Mouse (Mus musculus) adrenal gland, postnatal 36 days (tissue): ENCODE data around the gene Zfp62. TPM values are rescaled to one million over a fixed set of nuclear protein-coding genes. Genes with fewer than 3 reads are reported as not detected.

Experiments used
- DNase-seq, 2 experiments: peaks; one replicate each; pipeline ENCODE4 v3.0.0; 2021; ENCODE audit warnings: mixed read lengths in 1 of 2
- total RNA-seq, 2 experiments: library from RNA; stranded (reverse); gene quantifications; 2 replicates each; pipeline ENCODE4 v1.2.3; 2021

Zfp62 gene
- total RNA-seq, 2 experiments from 2014 or later: 29.7 to 33.3 TPM

DNA sequence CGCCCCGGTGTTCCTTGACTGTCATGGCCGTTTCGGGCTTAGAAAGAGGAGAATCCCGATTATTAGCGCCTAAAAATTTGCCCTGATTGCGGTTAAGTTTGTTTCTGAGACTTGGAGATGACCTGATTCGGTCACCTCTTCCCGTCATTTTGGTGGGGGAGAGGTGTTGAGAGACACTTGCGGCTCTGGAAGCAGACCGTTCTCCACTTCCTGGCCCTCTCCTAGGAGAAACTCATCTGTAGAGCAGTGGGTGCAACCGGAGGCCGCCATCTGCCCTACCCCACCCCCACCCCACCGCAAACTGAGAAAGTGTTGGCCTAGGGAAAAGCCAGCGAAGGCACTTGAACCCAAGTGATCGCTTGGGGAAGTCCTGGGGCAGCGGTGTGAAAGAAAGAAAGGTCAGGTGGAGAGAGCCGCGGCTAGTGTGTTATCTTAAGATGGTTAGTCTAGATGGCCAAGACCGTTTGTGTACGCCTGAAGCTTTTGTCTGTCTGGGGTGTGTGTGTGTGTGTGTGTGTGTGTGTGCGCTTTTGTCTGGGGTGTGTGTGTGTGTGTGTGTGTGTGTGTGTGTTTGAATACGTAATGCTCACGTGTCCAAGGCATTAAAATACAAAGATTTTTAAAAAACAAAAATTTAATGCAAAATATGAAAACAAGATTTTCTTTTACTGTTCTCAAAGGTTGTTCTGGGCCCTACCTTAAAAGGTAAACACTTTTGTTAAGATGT is 842 bp downstream of the Zfp62 start:
- peak in 1 of 2 experiments; percentile 49 for DNase-seq

DNA sequence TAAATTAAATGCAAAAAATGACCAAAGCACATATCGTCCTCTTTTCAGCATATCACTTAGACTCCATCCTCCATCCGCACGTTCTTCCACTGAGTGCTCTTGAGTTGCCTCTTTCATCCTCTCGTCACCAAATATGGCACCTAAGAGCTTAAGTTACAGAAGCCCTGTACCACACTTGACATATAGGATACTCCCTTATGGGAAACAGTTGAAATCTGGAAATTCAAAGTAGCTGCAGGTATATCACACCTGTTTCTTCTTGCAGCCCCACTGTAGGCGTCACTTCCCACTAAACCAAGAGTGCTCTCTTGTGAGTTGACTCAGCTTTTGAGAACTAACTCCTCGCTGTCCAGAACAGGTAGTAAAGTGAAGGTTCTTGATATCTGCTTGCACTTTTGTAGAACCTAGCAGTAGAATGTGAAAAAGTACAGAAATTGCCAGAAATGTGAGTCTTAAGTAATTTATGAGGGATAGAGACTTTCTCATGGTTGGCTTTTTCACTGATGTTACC is 2.0 kb downstream of the Zfp62 start:
- no peak for DNase-seq

DNA sequence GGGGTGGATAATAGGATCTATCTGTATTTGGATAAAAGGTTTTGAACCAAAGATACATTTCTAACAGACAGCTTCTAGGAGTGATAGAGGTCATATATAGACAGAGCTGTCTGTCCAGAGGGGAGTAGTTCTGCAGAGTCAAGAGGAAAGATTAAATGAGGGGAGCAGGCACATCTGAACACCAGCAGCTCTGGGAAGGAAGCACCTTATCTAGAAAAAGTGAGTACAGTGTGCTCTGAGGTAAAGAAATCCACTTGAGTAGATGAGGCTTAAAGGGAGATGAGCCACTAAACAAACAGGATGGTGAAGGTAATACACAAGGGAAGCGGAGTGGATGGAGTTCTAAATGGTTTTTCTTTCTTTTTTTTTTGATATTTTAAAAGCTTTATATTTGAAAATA is 4.4 kb downstream of the Zfp62 start:
- no peak for DNase-seq

DNA sequence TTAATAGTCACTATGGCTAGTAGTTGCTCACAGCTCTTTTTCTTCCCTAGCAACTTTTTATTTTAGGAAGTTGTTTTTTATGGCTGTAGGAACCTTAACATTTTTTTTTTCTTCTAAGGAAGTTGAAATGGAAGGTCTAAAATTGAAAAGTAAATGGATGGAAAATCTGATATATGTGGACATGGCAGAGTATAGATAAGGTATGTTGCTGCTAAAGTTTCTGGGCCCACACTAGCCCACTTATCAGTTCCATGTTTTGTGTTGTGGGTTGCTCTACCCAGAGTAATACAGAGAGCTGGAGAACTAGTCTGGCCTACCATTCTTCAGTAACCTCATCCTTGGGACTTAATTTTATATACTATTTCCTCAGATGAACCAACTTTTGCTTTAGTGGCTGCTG is 9.5 kb downstream of the Zfp62 start:
- DNase-seq: no peak

DNA sequence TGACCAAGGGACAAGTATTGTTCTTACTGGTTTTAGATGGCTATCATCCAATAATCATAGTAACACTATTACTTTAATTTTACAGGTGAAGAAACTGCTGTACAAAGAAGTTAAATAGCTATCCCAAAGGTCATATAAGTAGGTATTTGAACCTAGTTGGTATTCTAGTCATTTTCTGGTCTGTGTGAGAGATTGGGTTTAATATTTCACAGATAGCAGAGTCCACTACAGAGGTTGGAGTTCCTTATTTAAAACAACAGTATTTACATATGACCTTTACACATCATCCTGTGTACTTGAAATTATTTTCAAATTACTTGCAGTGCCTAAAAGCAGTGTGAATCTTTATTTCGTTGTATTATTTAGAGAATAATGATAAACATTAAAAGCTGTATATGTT is 10.4 kb downstream of the Zfp62 start:
- DNase-seq: no peak

DNA sequence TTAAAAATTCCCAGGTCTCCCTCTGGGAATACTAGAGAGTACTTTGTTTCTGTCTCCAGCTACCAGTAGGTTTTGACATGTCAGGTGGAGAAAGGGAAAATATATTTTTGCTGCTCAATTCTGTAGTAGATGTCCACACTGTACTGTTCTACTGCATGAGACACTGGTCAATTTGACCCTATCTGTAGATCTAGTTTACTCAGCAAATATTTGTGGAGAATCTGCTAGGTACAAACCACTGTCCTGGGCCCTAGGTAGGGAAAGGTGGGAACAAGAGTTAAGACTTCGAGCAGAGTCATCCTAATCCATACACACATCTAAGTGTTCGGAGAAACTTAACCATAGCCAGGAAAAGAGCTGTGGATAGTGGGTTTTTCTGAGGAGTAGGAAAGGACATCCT is 16.2 kb downstream of the Zfp62 start:
- no peak for DNase-seq

DNA sequence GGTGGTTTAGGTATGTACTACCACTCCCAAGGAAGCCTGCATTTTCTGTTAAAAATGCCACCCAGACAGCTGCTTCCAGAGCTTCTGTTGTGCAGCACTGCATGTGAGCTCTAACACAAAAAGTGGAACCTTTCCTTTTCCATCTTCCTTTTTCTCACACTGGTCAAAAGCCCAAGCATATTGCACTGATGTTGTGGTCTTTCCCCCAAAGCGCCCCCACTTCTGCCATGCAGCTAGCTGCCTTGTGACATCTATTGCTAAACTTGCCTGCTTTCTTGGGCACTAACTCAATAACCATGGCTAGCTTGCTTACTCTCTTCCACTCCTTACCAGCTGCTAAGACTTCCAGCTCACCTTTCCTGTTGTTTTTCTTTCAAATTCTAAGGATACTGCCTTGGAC is 21.4 kb downstream of the Zfp62 start:
- DNase-seq: no peak

DNA sequence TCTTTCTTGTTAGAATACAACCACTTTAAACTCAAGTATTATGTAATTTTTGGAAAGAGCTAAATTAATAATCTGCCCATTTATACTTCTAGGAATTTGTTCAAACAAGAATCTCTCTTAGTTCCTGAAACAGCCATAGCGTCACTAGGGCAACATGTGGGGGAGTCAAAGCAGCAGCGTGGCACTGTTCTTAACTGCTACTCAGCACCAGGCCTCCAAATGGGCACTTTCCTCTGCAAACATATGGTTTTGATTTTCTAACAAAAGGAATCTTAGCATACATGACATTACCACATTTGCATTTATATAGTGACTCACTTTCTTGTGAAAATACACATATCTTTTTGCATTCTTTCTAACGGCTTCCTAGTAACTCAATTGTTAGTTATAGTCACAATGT is 29.7 kb downstream of the Zfp62 start:
- no peak for DNase-seq

DNA sequence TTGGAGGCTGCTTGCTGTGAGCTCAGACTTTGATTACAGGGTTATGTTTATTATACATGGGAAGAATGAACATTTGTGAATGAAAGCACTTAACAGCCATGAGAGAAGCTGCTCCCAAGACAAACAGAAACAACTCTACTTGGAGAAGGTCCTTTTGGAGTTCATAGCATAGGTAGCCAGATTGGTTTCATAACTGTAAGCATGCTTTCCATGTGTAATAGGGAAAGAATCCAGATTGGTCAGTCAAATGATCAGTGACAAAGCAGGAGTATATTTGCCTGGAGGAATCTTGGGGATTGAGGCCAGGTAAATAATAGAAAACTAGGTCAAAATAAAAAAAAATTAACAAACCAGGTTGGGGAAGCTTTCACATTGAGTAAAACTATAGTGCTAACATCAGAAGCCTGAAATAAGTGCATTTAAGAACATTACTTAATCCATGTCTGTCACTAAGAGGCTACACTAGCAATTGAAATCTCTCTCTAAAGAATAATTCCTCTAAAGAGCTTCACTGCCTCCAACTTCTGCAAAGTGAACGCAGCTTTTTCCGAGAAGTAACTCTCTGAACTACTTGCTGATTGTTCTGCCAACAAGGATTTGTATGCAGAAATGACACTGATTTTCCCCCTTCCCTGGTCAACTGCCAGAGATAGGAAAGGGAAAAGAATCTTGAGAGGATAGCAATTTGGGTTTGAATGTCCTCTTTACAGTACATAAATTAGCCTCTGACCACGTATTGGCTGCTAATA is 32.5 kb downstream of the Zfp62 start:
- no peak for DNase-seq

DNA sequence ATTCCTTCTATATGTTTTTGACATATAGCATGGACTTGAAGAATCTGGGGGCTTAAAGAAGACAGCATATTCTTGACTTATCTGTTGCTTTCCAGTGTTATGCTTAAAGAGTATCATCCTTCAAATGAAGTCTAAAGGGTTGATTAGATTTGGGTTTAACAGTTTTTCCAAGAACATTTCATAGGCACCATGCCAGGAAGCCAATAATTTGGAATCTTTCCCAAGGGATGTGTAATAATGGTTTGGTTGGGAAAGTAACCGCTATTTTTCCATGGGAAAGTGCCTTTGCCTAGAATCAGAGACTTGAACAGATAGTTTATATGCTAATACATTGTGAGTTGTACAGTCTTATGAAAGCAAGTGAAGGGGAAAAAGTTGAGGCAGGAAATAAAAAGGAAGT is 33.8 kb downstream of the Zfp62 start:
- DNase-seq: no peak

DNA sequence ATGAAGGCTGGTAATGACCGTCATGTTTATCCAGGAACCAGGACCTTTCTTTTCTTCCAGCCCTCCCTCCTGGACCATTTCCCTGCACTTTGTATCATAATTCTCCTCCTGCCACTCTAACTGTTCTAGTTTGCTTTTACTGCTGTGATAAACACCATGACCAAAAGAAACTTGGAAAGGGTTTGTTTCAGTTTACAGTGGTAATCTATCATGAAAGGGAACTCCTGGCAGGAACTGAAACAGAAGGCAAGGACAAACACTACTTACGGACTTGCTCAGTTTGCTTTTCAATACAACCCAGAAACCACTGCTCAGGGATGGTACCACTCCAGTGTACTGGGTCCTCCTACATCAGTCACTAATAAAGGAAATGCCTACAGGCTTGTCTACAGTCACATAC is 34.4 kb downstream of the Zfp62 start:
- DNase-seq: no peak

DNA sequence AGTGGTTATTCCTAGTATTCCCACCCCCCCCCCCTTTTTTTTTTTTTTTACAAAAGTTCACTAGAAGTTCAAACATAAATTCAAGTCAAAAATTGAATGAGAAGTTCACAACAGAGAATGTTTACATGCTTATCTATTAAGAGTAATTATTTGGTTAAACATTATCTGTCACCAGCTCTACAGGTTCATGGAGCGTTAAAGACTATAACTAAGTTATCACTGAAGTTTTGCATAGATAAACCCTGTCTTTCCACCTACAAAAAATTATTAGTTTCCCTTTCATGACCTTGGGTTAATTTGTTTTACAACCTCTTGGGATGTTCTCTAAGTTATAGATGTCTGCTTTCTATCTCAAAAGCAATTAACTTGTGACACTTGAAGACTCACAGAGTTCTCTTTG is 37.2 kb downstream of the Zfp62 start:
- DNase-seq: no peak

DNA sequence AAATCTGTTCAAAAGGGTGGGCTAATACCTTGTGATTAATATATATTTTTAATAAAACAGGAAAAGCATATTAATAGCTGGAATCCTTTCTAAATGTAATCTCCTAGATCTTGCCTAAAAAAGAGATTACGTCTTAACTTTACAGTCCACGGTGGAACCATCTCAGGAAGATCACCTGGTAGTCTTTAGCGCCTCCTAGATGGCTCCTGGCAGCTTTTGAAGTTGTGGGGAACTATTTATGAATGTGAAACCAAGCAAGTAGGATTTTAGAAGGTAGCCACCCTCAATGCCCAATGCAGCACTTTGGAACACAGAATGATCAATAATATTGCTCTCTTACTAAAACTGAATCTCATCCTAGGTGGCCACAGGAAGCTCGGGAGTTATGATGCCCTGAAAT is 37.8 kb downstream of the Zfp62 start:
- DNase-seq: no peak

DNA sequence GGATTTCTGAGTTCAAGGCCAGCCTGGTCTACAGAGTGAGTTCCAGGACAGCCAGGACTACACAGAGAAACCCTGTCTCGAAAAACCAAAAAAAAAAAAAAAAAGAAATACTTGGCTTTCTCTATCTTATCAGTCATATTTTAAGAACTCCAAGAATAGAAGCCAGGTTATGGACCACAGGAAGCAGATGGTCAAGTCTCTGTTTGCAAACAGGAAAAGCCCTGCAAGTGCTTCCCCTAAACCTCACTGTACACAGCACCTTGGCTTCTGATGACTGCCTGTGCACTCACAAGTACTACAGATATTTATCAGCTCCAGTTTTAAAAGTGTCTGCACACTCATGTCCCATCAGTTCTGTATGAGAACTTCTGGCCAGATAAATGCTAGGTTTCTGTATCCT is 38.4 kb downstream of the Zfp62 start:
- DNase-seq: no peak

DNA sequence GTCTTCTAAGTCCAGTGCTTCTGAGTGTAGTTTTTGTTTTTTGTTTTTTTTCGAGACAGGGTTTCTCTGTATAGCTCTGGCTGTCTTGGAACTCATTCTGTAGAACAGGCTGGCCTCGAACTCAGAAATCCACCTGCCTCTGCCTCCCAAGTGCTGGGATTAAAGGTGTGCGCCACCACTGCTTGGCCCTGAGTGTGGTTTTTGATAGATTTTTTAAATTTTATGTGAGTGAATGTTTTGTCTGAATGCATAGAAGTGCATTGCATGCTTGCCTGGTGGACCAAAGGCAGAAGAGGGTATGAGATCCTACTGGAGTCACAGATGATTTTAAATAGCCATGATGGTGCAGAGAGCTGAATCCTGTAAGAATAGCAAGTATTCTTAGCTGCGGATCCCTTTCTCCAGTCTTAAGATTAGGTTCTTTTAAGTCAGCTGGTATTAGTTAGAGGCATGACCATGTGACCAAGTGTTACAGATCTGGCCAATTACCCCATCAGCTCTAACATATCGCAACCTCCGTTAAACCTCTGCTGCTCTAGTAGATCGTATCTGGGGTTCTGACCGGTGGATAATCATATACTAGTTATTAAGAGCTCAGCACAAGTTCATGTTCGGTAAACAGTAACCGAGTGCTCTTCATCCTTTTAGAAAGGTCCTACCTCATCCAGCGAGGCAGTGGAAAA is 40.0 kb downstream of the Zfp62 start:
- no peak for DNase-seq

DNA sequence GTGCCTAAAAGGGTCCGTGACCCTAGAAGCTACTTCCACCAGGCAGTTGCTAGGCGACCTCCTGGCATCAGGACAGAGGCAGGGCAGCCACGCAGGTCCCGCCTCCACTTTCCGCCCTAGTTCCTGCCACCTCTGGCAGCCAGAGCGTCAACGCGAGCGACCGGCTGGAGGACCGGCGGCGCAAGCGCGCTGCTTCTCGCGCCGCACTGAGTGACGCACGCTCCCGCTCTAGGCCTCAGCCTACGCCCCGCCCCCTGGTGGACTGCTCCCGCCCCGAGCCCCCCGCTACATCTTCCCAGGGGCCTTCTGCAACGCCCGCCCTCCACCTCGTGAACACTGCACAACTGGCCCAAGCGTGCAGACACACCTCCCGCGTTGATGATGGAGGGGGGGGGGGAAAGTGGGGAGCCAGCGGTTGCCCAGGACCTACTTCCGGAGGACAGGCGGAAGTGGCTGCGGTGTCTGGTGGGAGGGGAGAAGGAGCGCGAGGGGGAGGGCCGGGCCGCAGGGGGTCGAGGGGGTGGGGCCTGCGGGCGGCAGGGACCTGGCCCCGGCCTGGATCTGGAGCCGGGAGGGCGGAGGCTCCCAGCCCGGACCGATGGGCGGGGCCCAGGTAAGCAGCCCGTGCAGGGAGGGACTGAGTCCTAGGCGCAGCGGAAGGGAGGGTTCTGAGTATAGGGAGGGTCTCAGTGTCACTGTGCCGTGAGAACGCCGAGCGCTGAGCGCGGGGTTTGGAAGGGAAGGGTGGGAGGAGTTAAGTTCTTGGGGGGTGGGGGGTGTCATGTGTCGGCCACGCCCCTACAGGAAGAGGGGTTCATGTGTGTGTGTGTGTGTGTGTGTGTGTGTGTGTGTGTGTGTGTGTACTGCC is 40.9 kb downstream of the Zfp62 start, which contains the start of gene Mgat1:
Mgat1 (plus strand) TSS at position 465 of the 868 bp plus-strand sequence.
- peak; percentile 95 to 97 for DNase-seq

DNA sequence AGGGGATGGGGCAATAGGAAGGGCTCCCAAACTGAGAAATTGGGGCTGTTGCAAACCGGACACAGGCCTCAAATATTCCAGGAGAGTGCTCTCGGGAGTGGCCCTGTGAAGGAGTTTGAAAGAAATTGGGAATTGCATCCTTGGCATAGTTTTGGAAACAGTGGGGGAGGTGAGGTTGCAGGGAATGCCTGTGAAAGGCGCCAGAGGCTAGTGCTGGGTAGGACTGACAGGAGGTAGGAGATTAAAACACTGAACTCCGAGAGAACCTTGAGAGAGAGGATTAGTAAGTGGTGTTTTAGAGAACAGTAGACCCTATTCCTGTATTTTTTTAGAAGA is 41.5 kb downstream of the Zfp62 start:
- no peak for DNase-seq

DNA sequence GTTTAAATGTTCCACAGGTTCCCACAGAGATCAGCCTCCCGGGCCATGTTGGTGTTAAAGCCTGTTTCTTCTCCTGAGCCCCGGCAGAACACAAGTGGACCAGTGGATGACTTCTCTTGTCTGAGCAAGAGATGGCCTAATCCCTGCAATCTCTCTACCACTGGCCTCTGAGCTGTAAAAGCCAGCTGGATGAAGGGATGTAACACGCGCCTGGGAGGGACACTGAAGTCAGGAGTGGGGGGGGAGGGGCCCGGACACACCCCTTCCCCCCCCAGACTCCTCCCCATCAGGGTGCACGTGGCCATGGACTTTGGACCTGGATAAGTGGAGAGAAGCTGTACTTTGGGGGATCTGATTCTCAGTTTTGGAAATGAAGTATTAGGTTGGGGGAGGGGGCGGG is 42.1 kb downstream of the Zfp62 start:
- DNase-seq: peak; percentile 50 to 78

DNA sequence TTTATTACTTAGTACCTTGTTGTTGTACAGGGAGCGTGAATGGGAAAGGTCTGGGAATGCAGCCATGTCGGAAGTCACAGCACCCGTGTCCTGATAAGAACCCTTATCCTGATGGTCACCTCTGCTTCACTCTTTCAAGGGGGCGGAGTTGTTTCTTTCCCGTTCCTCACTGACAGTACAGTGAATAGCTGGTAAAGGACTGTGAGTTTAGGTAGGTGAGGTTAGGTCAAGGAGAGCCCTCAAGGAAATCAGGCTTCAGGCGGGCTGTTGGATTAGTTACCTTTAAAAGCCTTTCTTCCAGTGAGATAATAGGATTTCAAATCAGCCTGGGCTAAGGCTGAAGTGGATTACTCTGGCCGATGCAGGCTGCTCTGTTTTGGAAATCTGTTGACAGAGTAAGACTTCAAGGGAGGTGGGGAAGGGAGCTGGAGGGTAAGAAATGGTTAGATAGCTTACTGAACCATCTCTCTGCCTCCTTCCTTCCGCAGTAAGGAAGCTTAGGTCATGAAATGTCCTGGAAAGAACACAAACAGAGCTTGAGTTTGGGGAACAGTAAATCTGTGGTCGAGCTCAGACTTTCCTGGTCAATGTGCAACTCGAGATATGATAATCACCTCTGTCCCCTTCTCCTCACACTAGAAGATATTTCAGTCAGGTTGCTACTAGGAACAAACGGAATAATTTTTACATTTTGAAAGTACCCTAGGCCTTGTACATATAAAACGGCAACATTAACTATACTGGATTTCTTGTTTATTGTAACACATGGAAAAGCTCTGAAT is 42.7 kb downstream of the Zfp62 start:
- DNase-seq: peak in 1 of 2 experiments; percentile 30

DNA sequence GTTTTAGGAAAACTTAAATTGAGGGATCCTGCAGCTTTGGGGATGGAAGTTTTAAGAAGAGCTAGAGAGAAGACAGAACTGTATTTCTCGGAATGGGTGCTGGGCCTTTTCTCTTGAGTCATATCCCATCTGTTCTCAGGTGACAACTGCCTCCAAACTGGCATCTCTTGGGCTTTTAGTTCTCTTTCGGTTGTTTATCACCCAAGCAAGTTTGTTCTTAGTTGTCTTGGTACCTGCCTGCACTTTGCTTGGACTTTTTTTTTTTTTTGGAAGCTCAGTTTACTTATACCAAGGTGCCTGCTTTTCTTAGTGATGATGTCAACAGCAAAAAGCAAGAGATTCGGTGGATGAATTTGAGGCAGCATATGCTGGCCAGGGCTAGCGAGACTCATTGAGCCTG is 43.4 kb downstream of the Zfp62 start:
- no peak for DNase-seq

DNA sequence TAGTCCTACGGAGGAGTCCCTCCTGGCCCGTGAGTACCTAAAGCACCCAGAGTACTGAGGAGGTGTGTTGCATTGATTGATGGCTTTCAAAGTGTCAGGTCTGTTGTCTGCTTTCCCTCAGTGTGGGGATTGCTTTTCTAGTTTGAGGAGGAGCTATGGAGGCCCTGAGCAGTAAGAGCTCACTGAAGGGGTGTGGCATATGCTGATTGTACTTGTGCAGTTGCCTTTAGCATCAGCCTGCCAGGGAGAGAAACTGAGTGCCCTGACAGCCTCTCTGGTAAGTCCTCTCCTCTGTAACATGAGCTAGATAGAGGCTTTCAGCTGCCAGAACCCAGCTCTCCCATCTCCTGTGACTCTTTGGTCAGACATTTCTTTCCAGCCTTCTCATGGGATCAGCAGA is 44.2 kb downstream of the Zfp62 start:
- DNase-seq: no peak
